Mouse (Mus musculus) kidney, postnatal 36 days (tissue): ENCODE data around the gene Med7.
A peak's percentile ranks its signal among the peaks of the same experiment; 100 is the strongest.

ENCODE experiments used
- DNase-seq, 2 experiments: peaks; one replicate each; pipeline ENCODE4 v3.0.0; 2021 to 2022; ENCODE audit warnings: mixed read lengths in 2 of 2

Med7 gene

DNA sequence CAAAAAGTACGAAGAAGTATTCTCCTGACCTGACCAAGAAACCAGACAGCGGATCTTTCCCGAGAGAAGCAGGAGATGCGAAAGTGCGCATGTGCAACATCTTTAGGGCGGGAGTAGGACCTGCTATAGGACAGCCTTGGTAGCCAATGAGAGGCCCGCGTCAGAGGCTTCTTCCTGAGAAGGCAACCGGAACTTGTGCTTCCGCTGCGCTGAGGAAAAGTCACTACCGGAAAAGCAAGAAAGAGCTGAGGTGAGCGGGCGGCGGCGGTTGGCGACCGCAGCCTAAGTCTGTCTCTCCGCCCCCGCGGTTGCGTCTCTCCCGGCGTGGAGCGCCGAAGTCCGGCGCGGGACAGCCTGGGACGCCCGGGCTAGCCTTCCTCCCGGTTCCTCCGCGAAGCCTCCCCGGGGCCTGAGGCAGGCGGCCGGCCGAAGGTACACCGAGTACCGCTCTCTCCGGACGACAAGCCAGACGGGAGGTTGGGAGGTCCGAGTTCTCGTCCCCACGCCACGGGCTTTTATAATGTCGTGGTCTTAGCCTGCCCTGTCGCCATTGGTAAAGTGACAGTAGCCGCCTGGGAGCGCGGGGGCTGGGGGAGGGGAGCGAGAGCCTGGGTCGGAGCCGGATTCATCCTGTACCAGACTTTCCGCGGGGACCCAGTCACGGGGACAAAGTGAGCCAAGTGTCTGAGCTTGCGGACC is at the start of gene Med7:
Gene Med7 (plus strand): TSS at position 166 of the 699 bp plus-strand sequence.
- DNase-seq: peak; percentile 96 to 98

DNA sequence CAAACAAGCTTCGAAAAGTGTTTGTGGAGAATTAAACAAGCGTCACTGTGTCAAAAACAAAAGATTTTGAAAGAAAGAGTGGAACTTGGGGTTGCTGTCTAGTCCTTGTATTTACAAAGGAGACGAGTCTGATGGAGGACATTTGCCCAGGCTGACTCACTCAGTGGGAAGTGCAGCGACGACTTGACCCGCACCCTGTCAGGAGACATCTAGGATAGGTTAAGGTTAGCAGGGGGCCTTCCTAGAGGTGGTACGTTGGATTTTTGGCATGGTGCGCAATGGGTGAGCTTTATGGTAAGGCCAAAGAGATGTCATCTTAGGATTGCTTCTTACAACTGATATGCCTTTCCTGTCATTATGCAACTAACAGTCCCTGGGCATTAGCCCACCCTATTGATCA is 49.7 kb upstream of the Med7 start:
- DNase-seq: no peak

DNA sequence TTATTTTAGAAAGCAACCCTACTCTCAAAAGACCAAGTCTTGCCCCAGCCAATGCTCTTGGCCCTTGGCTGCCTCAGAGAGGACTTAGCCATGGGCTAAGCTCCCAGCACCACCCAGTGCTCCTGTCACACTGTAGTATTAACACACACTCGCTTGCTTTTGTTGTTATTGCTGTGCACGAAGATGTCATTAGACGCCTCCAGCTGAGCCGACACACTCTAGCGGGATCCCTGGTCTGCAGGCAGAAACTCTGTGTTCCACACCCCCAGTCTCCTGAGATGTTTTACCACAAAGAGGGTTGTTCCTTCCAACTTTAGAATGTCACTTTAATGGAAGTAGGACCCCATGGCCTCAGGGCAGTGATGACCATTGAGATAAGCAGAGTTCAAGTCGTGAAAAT is 48.3 kb upstream of the Med7 start:
- no peak for DNase-seq

DNA sequence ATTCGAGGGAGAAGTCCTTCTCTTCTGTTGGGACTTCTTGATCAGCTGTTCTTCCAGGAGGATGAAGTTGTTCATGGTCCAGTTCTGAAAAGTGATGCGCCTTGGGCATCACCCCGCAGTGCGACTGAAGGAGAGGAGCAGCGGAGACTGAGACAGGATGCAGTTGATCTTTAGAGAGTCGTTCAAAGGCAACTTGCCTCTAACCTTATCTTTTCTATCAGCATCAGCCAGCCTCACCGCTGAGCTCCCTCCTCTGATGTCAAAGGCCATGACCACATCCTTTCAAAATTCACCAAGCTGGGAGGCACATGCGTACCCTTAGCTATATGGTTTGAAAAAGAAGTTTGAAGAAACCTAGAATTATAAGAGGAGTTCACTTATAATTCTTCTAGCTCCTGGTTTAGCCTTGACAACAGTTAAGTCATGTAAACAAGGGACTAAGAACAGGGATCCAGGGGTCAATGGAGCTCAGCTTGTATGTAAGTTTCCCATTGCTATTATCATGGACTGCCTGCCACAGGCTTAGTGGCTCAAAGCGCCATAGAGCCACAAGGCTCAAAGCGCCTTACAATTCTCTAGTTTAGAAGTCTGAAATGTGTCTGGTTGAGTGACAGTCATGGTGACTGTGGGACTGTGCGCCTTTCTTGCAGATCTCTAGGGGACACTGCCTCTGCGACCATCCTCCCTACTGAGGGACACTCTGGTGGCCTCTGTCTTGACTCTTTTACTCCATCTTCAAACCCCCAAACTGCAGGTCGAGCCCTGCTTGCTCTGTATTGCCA is 47.2 kb upstream of the Med7 start, which contains the start of gene Itk:
Gene Itk (minus strand): TSS at position 180 of the 782 bp plus-strand sequence.
- no peak for DNase-seq

DNA sequence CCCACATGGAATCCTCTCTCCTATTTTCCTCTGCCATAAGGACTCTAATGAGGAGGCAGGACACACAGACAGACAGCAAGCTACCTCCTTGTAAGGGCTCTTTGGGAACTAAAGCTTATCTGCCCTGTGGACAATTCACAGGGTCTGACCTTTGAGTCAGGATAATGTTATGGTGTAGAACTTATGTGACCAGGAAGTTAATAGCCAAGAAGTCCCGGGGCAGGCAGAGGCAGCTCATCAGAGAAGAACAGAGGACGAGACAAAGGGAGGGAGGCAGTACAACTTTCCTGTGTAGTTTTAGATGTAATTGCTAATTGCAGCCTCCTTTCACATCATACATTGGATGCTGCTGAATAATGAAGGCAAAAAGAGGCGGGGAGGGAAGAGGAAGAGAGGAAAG is 46.1 kb upstream of the Med7 start:
- DNase-seq: no peak

DNA sequence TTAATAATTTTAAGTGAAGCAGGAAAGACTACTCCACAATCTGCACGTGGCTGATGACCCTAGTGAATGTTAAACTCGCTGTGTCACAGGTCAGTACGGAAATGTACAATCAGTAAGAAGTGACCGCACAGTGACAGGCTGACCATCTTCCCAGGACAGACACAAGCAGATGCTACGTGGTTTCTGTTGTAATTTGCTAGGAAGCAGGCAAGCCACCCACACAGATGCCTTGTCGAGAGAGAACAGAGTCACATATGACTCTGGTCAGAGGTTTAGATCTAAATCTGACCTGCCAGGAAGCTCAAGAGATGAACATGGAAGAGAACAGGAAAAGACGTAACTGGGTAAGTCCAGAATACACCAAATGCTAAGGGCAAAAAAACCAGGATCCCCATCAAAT is 43.8 kb upstream of the Med7 start:
- no peak for DNase-seq

DNA sequence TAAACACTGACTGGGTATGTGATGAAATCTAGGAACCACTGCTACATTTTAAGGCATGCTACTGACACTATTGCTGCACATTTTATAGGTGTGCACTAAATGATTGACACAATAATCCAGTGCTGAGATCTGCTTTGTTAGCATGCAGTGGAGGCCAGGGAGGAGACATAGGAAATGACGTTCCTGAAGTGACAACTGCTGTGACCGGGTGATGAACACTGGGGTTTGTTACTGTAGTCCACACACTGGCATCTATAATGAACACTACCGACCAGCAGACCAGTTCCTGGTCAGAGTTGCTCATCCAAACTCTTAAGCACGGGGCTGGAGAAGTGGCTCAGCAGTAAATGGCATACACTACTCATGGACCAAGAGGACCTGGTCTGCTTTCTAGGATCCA is 43.3 kb upstream of the Med7 start:
- DNase-seq: no peak

DNA sequence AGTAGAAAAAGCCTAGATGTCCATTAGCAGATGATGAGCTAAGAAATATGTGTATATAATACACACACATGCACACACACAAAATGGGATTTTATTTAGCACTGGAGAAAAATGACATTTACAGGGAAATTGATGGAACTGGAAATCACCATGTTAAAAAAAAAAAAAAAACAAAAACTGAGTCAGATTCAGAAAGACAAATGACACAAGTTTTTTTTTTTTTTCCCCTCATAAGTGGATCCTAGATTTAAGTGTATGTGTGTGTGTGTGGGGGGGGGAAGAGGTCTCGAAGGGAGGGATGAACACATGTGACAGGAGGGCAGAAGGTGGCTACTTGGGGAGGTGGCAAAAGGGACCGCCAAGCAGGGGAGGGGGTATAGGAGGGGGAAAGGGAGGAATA is 41.6 kb upstream of the Med7 start:
- no peak for DNase-seq

DNA sequence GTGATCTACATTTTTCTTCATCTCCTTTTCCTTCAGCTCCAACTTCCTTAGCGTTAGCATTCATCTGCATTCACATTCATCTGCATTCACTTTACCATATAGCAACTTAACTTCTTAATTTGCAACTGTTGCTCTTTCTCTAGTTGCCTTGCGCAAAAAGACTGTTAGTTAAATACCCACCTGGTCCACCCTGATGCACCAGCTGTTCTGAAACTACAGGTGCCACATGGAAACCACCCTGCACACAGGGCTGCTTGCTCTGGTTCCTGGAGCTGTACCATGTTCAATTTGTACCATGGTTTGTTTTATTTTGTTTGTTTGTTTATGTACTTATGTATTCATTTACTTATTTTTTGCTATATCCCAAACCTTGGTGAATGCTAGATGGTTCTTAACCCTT is 41.0 kb upstream of the Med7 start:
- DNase-seq: no peak

DNA sequence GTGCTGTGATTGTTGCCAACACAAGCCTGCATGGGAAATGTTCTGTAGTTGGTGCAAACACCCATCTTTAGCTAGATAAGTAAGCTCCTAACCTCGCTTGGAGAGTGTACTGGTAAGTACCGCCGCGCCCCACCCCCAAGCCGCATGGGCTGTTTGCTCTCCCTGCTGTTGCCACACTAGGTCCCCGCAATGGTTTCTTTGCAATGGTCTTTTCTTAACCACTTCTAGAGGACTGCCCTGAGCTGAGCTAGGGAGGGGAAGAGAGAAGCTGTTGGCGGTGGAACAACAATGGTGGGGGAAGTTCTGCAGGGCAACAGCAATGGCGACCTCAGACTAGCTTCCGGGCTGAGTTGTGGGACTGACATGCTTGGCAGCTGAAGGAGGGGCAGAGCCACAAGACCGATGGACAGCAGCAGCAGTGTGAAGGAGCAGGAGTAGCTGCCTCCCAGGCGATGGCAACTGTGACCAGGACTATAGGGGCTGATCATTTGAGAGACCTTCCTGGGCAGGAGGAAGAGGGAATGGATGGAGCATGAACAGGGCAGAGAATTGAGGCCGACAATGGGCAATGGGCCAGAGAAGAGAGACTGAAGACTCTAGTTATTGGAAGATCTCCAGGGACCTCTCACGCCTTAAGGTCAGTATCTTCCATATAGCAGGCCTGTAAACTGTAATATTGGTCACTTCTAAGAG is 40.4 kb upstream of the Med7 start, which contains the start of gene Fam71b:
Gene Fam71b (plus strand): TSS at position 393 of the 693 bp plus-strand sequence.
- DNase-seq: no peak

DNA sequence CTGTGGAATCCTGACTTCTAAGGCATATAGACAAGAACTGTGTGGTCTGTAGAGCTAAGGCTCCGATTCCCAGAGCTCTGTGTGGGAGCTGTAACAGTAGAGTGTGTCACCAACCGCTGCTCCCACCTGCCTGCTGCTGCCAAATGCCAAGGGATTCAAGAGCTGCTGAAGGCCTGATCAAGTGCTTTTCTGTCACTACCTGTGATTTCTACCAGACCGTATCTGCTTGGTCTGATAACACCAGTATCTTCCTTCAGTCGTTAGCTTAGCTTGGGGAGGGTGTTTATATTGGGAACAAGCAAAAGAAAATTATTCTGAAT is 39.9 kb upstream of the Med7 start:
- no peak for DNase-seq

DNA sequence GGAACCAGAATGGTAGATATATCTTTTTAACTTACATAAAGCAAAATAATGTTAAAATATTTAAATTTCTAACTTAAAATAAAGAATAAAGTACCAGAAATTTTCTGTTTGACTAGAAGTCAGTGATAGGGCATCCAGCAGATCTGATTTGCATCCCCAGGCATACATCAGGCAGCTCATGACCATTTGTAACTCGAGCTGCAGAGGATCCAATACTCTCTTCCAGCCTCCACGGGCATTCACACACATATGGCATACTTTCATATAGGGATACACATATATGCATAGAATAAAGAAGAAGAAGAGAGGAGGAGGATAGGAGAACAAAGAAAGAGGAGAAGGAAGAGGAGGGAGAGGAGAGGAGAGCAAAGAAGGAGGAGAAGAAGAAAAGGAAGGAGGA is 38.8 kb upstream of the Med7 start:
- DNase-seq: no peak

DNA sequence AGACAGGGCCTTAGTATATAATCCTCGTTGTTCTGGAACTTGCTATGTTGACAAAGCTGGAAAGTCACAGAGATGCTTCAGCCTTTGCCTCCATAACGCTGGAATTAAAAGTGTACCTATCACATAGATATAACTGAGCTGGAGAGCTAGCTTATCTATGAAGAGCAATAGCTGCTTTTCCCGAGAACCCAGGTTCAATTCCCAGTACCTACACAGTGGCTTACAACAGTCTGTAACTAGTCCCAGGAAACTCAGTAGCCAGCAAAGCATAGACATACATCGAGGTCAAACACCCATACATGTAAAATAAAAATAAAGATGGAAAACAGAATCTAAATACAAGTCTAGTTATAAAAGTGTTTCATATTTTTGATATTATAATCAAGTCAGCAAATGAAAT is 38.3 kb upstream of the Med7 start:
- no peak for DNase-seq

DNA sequence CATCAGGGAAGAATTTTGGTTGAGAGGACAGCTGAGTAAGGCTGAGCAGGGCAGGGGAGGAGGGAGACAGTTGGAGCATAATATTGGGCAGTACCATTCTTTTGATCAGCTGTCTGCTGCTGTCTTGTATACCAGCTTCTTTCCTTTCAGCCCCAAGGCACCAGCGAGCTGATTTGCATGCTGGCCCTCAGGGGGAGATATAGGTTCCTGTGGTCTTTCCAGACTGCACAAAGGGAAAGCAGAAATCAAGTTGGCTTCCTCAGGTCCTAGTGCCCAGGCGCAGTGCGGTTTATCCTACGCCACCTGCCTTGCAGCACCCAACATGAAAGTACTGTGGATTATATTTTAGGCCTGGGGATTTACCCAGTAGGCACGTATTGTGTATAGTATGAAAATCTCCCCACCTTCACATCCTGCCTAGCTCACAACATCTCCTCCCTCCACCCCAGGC is 37.8 kb upstream of the Med7 start:
- no peak for DNase-seq

DNA sequence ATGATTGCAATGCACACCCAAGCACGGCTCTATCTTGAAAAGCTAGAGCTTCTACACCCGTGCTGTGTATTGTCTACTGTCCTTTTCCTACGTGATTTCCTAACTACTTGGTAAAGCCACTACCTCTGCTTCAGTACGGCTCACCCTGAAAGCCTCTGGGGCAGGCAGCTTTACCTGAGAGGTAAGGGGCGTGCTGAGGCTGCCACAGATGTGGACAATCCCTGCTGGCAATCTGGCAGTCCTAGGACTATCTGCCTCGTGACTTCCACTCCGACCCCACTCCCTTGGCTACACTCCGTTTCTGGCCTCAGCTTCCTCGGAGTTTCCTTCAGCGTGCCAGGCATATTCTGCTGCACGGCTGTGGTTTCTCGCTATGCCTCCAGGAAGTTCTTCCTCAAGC is 35.2 kb upstream of the Med7 start:
- no peak for DNase-seq

DNA sequence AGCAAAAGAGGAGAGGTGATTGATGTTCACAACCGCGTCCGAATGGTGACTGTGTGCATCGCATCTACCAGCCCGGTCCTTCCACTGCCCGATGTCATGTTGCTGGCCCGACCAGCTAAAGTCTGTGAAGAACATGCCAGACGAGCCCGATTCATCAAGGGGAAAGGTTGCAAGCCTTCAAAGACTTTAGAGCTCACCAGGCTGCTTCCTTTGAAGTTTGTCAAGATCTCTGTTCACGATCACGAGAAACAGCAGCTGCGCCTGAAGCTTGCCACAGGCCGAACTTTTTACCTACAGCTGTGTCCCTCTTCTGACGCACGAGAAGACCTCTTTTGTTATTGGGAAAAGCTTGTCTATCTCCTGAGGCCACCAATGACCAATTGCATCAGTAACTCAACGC is 31.7 kb upstream of the Med7 start:
- no peak for DNase-seq

DNA sequence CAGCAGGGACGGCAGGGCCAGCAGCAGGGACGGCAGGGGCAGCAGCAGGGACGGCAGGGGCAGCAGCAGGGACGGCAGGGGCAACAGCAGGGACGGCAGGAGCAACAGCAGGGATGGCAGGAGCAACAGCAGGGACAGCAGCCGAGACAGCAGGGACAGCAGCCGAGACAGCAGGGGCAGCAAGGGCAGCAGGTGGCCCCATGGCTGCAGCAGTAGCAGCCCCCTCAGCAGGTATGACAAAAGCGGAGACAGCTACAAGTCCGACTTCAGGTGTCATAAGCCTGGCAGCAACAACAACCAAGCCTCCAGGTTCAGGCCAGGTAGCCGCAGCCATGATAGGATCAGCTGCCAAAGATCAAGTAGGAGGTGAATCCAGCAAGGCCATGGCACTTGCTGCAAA is 30.0 kb upstream of the Med7 start:
- no peak for DNase-seq

DNA sequence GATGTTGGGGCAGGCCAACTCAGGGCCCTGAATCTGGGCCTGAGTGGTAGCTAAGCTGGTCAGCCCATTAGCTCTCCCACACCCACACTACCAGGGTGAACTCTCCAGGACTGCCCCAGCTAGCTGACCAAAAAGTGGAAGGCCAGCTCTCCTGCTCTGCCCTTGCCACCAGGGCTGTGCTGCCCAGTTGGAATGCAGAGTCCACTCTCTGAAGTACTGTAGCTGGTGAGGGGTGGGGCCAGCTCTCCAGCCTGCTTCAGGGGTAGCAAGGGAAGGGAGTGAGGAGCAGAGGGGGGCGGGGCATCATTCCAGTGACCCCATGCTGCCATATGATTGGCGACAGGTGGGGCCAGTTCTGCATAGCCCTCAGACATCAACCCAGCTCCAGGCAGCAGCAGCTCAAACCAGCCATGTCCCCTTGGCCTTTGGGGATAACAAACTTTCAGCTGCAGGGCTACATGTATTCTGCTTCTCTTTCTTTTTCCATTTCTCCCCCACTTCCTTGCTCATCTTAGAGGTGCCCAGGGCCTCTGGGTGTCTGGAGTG is 26.6 kb upstream of the Med7 start:
- no peak for DNase-seq

DNA sequence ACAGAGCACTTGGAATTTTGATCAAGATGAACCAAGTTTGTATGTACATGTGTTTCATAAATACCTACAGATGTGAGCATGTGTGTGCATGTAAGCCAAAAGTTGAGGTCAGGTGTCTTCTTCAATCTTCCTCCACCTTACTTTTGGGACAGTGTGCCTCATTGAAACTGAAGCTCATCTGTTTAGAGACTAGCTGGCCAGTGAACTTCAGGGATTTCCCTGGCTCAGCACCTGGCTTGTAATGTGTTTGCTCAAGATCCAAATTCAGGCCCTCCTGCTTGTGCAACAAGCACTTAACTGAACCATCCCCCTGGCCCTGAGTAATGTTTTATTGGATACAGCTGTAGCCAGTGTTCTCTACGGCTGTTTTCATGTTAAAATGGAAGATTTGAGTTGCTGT is 18.3 kb upstream of the Med7 start:
- DNase-seq: no peak

DNA sequence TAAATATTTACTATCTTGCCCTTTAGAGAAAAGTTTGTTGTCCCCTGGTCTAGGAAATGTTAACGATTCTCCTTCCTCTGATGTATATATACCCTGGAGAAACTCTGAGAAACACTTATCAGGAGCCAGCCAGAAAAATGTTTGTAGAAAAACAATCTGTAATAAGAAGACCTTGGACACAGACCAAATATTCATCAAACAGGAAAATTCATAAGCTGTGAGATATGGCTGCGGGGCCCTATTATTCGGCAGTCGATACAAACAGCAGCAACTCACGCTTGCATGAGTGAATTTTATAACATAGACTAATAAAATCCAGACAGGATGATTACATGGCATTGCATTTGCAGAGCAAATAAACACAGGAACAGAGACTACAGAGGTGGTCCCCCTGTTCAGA is 17.9 kb upstream of the Med7 start:
- no peak for DNase-seq

DNA sequence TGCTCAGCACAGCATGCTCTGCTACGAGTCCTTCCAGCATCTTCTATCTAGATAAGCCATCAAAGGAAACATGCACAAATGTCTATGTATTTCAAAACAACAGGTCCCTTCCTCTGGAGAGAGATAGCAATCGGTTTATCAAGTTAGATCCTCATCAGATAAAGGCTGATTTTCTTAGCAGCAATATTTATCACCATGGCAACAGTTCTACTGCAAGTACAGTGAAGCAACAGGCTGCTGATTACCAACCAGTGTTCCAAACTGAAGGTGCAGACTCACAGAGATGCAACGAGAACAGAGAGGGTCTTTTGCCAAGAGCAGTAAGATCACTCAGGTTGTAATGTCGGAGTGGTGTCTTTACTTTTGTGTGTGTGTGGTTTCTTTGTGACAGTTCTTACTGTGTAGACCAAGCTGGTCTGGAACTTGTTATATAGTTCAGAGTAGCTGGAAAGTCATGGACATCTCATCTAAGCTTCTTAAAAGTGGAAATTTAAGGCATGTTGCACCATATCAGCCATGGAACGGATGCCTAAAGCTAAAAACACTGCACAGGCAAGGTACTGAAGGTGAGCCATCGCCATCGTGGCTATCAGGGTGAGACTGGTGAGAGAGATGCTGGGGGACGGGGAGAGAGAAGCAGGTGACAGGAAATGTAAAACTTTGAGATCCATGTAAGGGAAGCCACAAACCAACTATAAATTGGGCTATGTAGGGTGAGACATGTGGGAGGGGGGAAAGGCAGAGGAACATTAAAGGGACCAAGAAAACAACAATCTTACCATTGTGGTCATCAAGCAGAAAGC is 15.4 kb upstream of the Med7 start:
- no peak for DNase-seq

DNA sequence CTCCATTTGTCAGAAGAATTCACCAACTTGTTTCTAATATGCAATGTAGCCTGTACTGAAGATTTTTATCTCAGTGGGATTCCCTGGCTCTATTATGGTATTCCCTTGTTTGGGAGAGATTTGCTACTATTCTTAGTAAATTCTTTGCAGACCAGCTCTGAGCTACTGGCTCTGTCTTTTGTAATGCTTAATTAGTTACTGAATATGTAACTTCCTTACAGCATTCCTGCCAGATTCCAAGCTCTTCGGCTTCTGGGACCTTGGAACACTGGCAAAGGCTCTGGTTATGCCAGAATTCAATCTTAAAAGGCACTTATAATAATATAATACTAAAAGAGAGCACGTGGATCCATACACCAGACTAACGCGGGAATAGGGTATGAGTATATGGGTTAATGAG is 8.6 kb upstream of the Med7 start:
- DNase-seq: peak; percentile 14

DNA sequence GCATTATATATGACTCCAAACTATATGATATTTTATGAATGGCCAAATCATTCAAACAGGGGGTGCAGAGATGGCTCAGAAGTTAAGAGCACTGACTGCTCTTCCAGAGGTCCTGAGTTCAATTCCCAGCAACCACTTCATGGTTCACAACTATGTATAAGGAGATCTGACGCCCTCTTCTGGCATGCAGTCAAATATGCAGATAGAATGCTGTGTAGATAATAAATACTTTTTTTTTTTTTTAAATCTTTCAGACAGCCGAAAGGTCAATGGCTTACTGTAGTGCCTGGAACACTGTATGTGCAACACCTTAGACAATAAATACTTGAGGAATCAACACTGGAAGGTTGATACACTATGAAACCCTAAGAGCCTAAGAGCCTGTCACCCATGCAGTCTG is 6.6 kb upstream of the Med7 start:
- DNase-seq: no peak
